Mouse (Mus musculus) embryonic fibroblast, embryonic 13.5 days (primary cell): ENCODE measurements around the gene Galnt2. TPM values are rescaled to one million over a fixed set of nuclear protein-coding genes. Genes with fewer than 3 reads are reported as not detected.

ENCODE experiments used
- H3K27ac ChIP-seq: 2 replicates; pipeline ENCODE4 v1.5.1; 2012; ENCODE audit warnings: low read length, control low read depth, inconsistent platforms; ENCODE audit not compliant: insufficient read depth
- H3K4me1 ChIP-seq: 2 replicates; pipeline ENCODE4 v1.6.1; 2011; ENCODE audit warnings: low read length; ENCODE audit not compliant: control insufficient read depth, insufficient read depth
- H3K4me3 ChIP-seq: 2 replicates; pipeline ENCODE4 v1.5.1; 2011; ENCODE audit warnings: mild to moderate bottlenecking, control low read depth, low read length; ENCODE audit not compliant: insufficient read depth
- CTCF ChIP-seq: IDR thresholded peaks from 2 replicates; pipeline ENCODE4 v1.5.1; 2011; ENCODE audit warnings: mild to moderate bottlenecking, control low read depth, low read length, moderate library complexity, borderline replicate concordance; ENCODE audit not compliant: insufficient read depth
- POLR2A ChIP-seq: IDR thresholded peaks from 2 replicates; pipeline ENCODE4 v1.6.1; 2011; ENCODE audit warnings: low read depth, mild to moderate bottlenecking, control low read depth, low read length, moderate library complexity
- polyA plus RNA-seq: library from polyadenylated mRNA; stranded (reverse); fragments of >200 nt; gene quantifications from 2 replicates; pipeline ENCODE4 v1.2.4, GENCODE M21; 2011; ENCODE audit warnings: low read depth; ENCODE audit not compliant: missing spikeins, insufficient read length

Gene Galnt2
- polyA plus RNA-seq, 1 experiment = 20.3 TPM

- H3K4me3 ChIP-seq = no peak overlapping the region
- TF ChIP-seq CTCF (no peak), POLR2A (no peak)
- peak overlapping the region; percentile 17; the same call in 1 of the 2 replicates for H3K27ac ChIP-seq
- peaks cover 11% of the 10 kb centered on the region for H3K4me1 ChIP-seq
These were observed 35.0 kb upstream of the Galnt2 start for GRCm38 (mm10) chr8:124196195-124196594.

DNA sequence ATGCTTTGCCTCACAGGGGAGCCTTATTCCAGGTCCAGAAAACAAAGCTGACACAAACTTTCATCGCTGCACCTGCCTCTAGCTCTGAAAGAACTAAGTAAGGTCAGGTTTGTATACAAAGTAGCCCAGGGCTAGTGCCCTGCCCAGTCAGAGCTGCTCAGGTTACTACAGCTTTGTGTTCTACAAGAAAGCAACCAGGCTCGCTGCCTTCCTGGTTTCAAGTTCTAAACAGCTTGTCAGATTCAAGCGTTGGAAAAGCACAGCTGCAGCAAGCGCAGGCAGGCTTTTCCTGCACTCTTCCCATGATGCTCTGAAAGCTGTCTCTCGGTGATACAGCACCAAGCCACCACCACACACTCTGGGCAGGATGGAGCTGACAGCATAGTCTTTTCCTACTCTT lies 34.4 kb upstream of the Galnt2 start:
- no peak for TF ChIP-seq POLR2A
- no peak for TF ChIP-seq CTCF
- H3K4me1 ChIP-seq = peaks cover 11% of the 10 kb centered on the region
- H3K4me3 ChIP-seq = no peak overlapping the region
- no peak overlapping the region for H3K27ac ChIP-seq

GRCm38 (mm10) chr8:124198230-124198629 lies 33.0 kb upstream of the Galnt2 start:
- H3K27ac ChIP-seq = no peak overlapping the region
- no peak for TF ChIP-seq CTCF
- no peak for TF ChIP-seq POLR2A
- H3K4me1 ChIP-seq = peaks cover 11% of the 10 kb centered on the region
- H3K4me3 ChIP-seq = no peak overlapping the region

GRCm38 (mm10) chr8:124200400-124200799 lies 30.8 kb upstream of the Galnt2 start:
- Histone ChIP-seq H3K27ac (no peak overlapping the region), H3K4me3 (no peak overlapping the region), H3K4me1 (peaks cover 11% of the 10 kb centered on the region)
- no peak for TF ChIP-seq CTCF
- no peak for TF ChIP-seq POLR2A

DNA sequence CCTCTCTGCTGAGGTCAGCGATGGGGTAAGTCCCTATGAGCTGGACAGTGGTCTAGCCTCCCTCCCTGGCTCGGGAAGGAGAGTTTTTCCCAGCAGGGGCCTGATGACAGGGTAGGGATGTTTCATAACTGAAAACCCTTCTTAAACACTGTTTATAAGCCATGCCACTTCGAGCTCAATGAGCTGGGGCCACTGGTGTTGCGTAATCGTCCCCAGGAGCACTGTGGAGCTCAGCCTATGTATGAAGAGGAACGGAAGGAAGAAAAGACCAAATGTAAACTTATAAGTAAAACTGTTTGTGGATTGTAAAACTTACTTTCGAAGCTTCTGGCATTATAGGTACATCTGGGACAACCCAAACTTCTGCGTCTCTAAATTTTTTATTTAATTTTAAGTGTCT lies 29.5 kb upstream of the Galnt2 start:
- peaks cover 1% of the 10 kb centered on the region; the same call in 1 of the 2 replicates for H3K4me1 ChIP-seq

GRCm38 (mm10) chr8:124202895-124203294 lies 28.3 kb upstream of the Galnt2 start:
- no peak overlapping the region for H3K4me3 ChIP-seq
- no peak overlapping the region for H3K27ac ChIP-seq
- H3K4me1 ChIP-seq = no peaks in the 10 kb centered on the region
- TF ChIP-seq CTCF (no peak), POLR2A (no peak)

More for the DNA sequence above, 29.5 kb upstream of the Galnt2 start:
- TF ChIP-seq CTCF (no peak), POLR2A (no peak)
- Histone ChIP-seq H3K27ac (no peak overlapping the region), H3K4me3 (no peak overlapping the region)

GRCm38 (mm10) chr8:124204001-124204601 lies 27.1 kb upstream of the Galnt2 start:
- H3K27ac ChIP-seq = no peak overlapping the region
- H3K4me1 ChIP-seq = no peaks in the 10 kb centered on the region
- TF ChIP-seq CTCF (no peak), POLR2A (no peak)
- no peak overlapping the region for H3K4me3 ChIP-seq

- TF ChIP-seq POLR2A (no peak), CTCF (no peak)
- no peak overlapping the region for H3K27ac ChIP-seq
- H3K4me3 ChIP-seq = no peak overlapping the region
- H3K4me1 ChIP-seq = no peaks in the 10 kb centered on the region
These were observed 19.0 kb upstream of the Galnt2 start for GRCm38 (mm10) chr8:124212148-124212547.

GRCm38 (mm10) chr8:124216951-124217350 lies 14.2 kb upstream of the Galnt2 start:
- H3K27ac ChIP-seq = no peak overlapping the region
- no peak overlapping the region for H3K4me3 ChIP-seq
- TF ChIP-seq POLR2A (no peak), CTCF (no peak)
- H3K4me1 ChIP-seq = no peaks in the 10 kb centered on the region

DNA sequence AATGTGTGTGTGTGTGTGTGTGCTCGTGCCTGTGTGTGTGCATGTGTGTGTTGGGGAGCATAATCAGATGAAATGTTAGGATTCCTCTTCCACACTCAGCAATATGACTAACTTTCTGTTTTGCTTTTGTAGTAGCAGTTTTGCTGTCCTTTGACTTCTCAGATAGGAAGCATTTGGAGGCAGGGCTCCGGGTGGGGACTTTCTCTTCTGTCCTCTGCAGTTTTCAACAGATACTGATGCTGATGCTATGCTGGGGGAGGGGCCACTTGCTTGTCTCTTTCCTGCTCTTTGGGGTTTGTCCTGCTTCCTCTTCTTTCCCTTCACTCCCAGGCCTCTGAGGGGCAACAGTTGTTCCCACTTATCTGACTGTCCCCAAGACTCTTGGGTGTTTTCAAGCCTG lies 1.3 kb upstream of the Galnt2 start:
- TF ChIP-seq CTCF (no peak), POLR2A (no peak)
- H3K4me3 ChIP-seq = no peak overlapping the region
- no peaks in the 10 kb centered on the region for H3K4me1 ChIP-seq
- H3K27ac ChIP-seq = no peak overlapping the region

- H3K4me1 ChIP-seq = no peaks in the 10 kb centered on the region
- no peak for TF ChIP-seq CTCF
- no peak for TF ChIP-seq POLR2A
- peak overlapping the region; percentile 18; the same call in 1 of the 2 replicates for H3K4me3 ChIP-seq
- H3K27ac ChIP-seq = no peak overlapping the region
These were observed 555 bp upstream of the Galnt2 start for GRCm38 (mm10) chr8:124230496-124231175.
